Mouse (Mus musculus): ENCODE measurements around the gene Nfx1.
"Not testable (repeated sequence)": the region's sequence is repeated elsewhere in the genome, so short reads cannot be mapped to it uniquely, and the experiment has no call there.

Nfx1 gene

DNA sequence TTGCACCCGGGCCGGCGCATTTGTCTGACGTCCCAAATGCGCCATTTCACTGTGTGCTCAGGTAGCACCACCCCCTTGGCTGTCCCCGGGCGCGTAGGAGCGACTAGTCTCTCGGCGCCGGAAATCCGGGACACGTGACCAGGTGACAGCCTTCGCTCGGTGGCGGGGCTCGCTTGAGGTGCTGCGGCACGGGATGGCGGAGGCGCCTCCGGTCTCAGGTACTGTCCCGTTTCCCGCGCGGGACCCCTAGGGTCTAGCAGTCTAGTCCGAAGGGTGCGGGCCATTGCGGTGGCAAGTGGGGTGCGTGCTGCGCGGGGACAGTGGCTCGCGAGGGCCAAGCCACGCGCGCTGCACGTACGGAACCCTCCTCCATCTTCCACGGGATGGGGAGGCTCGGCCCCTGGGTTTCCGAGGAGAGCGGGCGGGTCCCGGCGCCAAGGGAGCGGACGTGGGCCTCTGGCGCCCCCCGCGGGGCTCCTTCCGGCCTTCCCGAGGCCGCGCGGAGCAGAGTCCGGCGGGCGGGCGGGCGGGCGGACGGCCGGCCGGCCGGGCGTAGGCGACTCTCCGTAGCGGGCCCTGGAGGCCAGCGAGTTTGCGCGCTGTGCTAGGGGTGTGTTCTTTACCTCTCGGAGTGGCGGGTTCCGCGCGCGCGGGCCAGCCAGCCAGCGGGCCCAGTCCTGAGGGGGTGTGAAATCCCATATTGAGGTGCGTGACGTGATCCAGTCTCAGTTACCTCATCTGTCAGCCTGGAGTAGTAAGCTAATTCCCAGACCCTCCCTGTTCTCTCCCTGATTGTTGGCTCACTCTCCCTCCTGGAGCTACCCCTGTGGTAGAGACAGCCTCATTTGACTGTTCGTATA, at the start of gene Nfx1:
Gene Nfx1, plus strand, starts transcription at position 65 of the 860 bp plus-strand sequence.
- peak; percentile 96 for DNase-seq (ENCODE audit: low read depth, low spot score)

- no peak for DNase-seq (ENCODE audit: low read depth, low spot score)
Observed at GRCm38 (mm10) chr4:40921288-40921687, 49.4 kb upstream of the Nfx1 start.

GRCm38 (mm10) chr4:40923087-40923651, 47.5 kb upstream of the Nfx1 start:
- DNase-seq (ENCODE audit: low read depth, low spot score): no peak

GRCm38 (mm10) chr4:40925568-40925967, 45.1 kb upstream of the Nfx1 start:
- DNase-seq (ENCODE audit: low read depth, low spot score): no peak

DNA sequence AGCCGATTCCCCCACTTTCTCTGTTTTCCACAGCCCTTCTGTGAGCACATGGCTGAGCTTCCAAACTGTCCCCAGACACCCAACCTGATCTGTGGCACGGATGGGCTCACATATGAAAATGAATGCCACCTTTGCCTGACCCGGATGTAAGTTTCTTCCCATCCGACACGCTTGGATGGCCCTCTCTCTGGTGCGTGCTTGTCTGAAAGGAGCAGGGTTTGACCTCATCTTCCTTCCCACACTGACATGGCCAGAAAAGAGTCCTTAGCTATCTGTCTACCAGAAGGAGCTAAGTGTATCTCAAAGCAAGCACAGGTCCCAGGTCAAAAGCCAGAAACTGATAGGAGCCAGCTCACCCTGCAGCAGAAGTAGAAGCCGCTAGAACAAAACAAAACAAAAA, 41.7 kb upstream of the Nfx1 start:
- DNase-seq (ENCODE audit: low read depth, low spot score): no peak

DNA sequence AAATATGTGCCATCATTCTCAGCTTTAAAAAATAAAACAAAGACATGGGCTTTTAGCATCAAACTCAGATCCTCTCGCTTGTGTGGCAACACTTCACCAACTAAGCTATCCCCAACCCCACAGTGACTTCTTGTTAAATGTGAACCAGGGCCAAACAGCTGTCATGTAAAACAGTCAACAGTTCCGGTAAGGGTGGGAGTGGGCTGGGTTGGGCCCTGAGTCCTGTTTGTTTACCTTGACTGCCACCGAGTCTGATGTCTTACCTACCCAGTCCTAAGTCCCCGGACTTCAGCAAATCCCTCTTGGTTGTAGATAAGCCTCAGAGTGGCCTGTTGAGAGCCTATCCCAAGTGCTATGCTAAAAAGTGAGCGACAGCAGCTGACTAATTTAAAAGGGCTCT, 37.0 kb upstream of the Nfx1 start:
- no peak for DNase-seq (ENCODE audit: low read depth, low spot score)

GRCm38 (mm10) chr4:40934369-40934768, 36.3 kb upstream of the Nfx1 start:
- DNase-seq (ENCODE audit: low read depth, low spot score): not testable (repeated sequence)

- DNase-seq (ENCODE audit: low read depth, low spot score): peak; percentile 31
Observed at GRCm38 (mm10) chr4:40936175-40936839, 34.4 kb upstream of the Nfx1 start.

- no peak for DNase-seq (ENCODE audit: low read depth, low spot score)
Observed at GRCm38 (mm10) chr4:40938793-40939192, 31.9 kb upstream of the Nfx1 start.

DNA sequence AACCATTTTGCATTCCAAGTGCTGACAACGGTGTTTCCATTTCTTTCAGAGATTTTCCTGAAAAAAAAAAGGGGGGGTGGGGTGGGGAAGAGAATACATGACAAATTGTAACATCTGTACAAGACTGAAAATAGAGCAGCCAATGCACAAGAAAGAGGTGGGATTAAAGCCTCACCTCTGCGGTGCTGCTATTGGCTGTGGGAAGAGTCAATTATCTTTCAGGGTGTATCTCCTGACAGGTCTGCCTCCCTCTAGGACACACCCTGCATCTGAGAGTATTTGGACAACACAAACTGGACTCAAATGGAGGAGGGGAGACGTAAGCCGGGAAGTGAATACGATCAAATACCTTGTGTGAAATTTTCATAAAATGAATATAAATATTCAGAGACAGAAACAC, 27.1 kb upstream of the Nfx1 start:
- DNase-seq (ENCODE audit: low read depth, low spot score): no peak

DNA sequence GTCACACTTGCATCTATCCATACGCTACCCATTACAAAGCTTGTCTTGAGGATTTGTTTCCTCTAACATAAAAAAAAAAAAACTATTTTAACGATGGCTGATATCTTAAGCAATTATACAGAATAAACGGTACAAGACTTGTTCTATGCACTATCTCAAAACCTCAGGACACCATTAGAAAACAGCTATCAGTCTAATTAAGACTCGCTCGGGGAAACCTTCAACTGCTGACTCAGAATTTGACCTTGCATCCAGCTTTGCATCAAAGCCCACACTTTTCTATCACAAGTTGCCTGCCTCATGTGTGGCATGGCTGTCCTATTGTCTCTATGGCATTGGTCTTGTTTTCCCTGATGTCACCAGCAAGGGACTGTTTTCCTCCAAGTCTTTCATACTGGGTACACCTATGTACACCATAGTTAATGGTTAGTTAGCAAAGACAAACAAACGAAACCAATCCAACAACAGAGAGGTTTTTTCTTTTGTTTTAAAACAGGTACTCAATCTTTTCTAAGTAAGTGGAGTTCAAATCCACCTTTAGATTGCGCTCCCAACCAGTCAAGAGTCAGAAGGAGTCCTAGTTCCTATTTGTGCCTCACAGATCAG, 24.1 kb upstream of the Nfx1 start:
- no peak for DNase-seq (ENCODE audit: low read depth, low spot score)

DNA sequence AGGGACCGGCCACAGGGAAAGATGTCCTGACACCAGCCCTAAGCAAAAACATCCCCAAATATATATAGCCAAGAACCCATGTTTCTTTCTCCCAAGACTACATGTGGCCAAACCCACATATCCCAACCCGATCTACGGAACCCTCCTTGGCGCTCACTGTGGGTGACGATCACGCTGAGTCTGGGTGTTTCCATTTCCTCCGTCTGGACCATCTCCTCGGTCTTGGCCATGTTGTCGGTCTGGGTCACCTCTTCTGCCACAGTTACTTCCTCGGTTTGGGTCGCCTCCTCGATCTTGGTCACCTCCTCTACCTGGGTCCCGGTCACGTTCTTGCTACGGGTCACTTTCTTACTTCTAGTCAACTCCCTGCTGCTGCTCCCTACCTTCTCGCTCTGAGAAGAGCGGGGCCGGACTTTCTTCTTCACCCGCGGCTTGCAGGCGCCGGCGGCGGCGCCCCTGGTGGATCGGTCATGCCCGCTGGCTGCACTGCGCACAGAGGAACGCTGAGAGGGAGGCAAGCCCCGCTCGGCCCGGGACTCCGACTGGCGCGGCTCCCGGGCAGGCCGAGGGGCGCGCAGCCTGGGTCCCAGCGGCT, 23.0 kb upstream of the Nfx1 start:
- DNase-seq (ENCODE audit: low read depth, low spot score): no peak

DNA sequence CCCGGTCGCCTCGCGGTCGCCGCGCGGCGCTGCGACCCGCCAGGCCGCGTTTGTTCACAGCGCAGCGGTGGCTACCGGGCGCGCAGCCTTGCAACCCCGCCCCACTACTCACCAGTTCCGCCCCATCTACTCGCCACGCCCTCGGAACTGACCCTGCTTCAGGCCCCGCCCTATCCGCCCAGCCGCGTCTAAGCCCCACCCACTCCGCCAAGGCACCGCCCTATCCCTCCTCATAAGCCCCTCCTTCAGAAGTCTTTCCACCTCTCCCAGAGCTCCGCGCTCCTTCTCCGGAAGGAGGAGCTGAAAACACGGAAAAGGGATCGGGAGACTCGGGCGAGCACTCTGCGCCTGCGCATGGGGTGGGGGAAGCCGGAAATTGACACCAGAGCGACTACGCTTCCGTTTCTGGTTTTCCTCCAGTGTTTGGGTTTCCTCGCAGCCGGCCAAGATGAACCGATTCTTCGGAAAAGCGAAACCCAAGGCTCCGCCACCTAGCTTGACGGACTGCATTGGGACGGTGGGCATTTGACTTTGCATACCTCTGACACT, 22.5 kb upstream of the Nfx1 start, which contains the start of the genes Bag1 and Chmp5:
Gene Bag1, minus strand, starts transcription at position 135 of the 549 bp plus-strand sequence.
Gene Chmp5, plus strand, starts transcription at position 248 of the 549 bp plus-strand sequence.
- DNase-seq (ENCODE audit: low read depth, low spot score): peak; percentile 99

- no peak for DNase-seq (ENCODE audit: low read depth, low spot score)
Observed at GRCm38 (mm10) chr4:40953521-40953920, 17.2 kb upstream of the Nfx1 start.

GRCm38 (mm10) chr4:40955942-40956341, 14.8 kb upstream of the Nfx1 start:
- no peak for DNase-seq (ENCODE audit: low read depth, low spot score)

GRCm38 (mm10) chr4:40963536-40963935, 7.2 kb upstream of the Nfx1 start:
- DNase-seq (ENCODE audit: low read depth, low spot score): no peak

DNA sequence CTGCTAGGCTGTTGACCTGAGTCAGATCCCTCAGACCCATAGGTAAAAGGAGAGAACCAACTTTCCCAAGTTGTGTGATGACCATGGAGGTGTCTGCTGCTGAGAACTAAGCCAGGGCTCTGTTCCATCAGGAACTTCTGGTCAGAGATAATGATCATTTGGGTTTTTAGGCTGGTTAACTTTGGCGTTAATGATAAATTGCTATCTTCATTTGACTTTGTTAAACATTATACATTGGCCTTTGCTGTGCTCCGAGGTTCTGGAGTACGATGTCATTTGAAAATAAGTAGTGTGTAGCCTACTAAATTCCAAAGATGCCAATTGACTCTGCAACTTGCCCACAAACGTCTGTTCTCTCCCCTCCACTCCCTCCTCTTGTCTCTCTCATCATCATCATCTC, 1.5 kb upstream of the Nfx1 start:
- DNase-seq (ENCODE audit: low read depth, low spot score): no peak

DNA sequence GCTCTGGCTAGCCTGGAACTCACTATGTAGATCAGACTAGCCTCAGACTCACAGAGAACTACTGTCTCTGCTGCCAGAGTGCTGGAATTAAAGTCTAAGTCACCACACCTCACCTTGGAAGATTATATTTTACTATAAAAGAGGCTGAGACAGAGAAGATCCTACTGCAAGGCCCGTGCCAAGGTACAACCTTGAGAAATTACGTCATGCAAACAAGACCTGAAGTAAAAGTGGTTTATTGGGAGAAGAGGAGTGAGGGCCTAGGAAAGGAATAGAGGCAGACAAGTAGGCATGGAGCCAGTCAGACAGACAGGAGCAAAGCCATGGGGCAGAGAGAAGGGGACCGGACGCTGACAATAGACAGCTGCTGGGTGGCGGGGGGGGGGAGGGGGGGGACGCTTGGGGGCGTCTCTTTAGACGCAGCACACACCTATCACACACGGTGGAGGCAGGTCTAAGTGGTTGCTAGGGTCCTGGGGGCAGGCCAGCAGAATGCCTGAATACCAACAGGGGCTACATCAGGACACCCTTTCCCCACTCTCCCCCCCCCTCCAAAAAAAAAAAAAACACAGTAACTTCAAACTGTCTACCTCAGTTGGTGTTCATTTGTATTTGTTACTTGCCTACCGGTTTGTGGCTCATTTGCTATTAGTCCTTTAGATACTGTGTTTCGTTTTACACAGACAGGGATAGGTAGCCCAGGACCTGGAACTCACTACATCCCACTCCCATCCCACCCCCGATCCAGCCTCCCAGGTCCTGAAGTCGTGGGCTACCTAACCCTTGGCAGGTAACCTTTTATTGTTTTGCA, 720 bp upstream of the Nfx1 start:
- DNase-seq (ENCODE audit: low read depth, low spot score): no peak

DNA sequence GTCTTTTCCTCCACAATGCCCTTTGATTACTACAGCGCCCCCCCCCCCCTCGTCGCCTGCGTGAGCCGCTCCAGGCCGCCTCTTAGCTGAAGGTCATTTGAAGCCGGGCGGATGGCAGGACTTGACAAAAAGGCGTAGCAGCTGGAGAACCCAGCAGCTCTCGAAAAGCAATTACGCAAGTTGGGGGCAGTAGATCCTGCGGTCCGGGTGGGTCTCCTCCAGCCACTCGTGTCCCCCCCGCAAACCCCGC, 189 bp upstream of the Nfx1 start:
- DNase-seq (ENCODE audit: low read depth, low spot score): no peak

DNA sequence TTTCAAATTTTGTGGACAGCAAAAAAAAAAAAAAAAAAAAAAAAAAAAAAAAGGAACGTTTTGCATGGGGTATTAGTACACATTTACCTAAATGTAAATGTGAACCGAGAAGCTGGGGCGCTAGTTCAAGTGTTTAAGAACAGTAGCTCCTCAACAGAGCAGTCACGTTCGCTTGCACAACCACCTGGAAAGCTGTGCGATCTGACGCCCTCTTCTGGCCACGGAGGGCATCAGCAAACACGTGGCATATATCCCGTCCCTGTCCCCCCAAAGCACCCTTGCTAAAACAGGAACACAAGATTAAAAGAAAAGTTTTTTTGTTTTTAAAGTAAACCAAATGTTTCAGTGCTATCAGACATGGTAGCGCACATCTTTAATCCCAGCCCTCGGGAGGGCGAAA, 1.0 kb downstream of the Nfx1 start:
- DNase-seq (ENCODE audit: low read depth, low spot score): no peak

DNA sequence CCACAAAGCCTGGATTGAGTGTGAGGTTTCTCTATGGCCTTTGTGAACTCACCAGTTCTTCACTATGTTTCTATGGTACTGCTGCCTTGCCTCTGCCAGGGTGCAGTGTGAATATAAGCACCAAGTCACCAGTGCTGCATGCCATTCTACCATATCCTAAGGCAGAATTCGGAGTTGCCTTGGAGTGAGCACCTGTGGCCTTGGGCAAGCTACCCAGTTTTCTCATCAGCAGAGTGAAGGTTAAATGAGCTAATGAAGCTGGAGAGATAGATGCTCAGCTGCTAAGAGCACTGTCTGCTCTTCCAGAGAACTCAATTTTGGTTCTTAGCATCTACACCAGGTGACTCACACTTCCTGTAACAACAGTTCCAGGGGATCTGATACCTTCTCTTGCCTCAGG, 3.3 kb downstream of the Nfx1 start:
- DNase-seq (ENCODE audit: low read depth, low spot score): no peak
